Mouse (Mus musculus) common myeloid progenitor, adult 5-6 weeks (primary cell): ENCODE data around the gene Inca1. TPM values are rescaled to one million over a fixed set of nuclear protein-coding genes. Genes with fewer than 3 reads are reported as not detected.
A peak's percentile ranks its signal among the peaks of the same experiment; 100 is the strongest.

ENCODE experiments used
- ATAC-seq: replicated peaks from 2 replicates; pipeline ENCODE4 v1.8.0; 2016; ENCODE audit warnings: low read depth, mild to moderate bottlenecking, moderate TSS enrichment, inconsistent platforms; ENCODE audit not compliant: poor library complexity, severe bottlenecking
- total RNA-seq: library from RNA; stranded (forward); fragments of 200-1000, 187-1606 nt; gene quantifications from 2 replicates; pipeline ENCODE4 v1.2.3, GENCODE M21; 2017

Inca1 gene
- total RNA-seq, 1 experiment from 2014 or later: not detected

- no peak for ATAC-seq
Measured at GRCm38 (mm10) chr11:70671333-70672047, 28.5 kb downstream of the Inca1 start.

- no peak for ATAC-seq
Measured at GRCm38 (mm10) chr11:70670483-70670882, 29.5 kb downstream of the Inca1 start.

GRCm38 (mm10) chr11:70669582-70670345 is 30.2 kb downstream of the Inca1 start:
- peak; percentile 45 for ATAC-seq

- ATAC-seq: peak; percentile 84
Measured at GRCm38 (mm10) chr11:70668771-70669505, 31.0 kb downstream of the Inca1 start, which contains the start of gene Spag7. Spag7 (minus strand) TSS chr11:70669416.

GRCm38 (mm10) chr11:70668335-70668770 is 31.6 kb downstream of the Inca1 start:
- peak; percentile 12; the same call in 1 of the 2 replicates for ATAC-seq

GRCm38 (mm10) chr11:70667271-70668150 is 32.4 kb downstream of the Inca1 start:
- no peak for ATAC-seq

GRCm38 (mm10) chr11:70666687-70667086 is 33.3 kb downstream of the Inca1 start:
- ATAC-seq: no peak

- ATAC-seq: no peak
Measured at GRCm38 (mm10) chr11:70664741-70665140, 35.2 kb downstream of the Inca1 start.

- ATAC-seq: no peak
Measured at GRCm38 (mm10) chr11:70663957-70664356, 36.0 kb downstream of the Inca1 start.

GRCm38 (mm10) chr11:70663101-70663500 is 36.9 kb downstream of the Inca1 start:
- ATAC-seq: no peak

GRCm38 (mm10) chr11:70660571-70660970 is 39.4 kb downstream of the Inca1 start:
- ATAC-seq: no peak

GRCm38 (mm10) chr11:70658942-70659341 is 41.0 kb downstream of the Inca1 start:
- no peak for ATAC-seq

GRCm38 (mm10) chr11:70658521-70658920 is 41.4 kb downstream of the Inca1 start:
- no peak for ATAC-seq

GRCm38 (mm10) chr11:70657991-70658390 is 42.0 kb downstream of the Inca1 start:
- no peak for ATAC-seq

- no peak for ATAC-seq
Measured at GRCm38 (mm10) chr11:70657573-70657972, 42.4 kb downstream of the Inca1 start.

GRCm38 (mm10) chr11:70656964-70657363 is 43.0 kb downstream of the Inca1 start, which contains the start of gene Eno3:
Eno3 (plus strand) TSS chr11:70657202.
- ATAC-seq: no peak

GRCm38 (mm10) chr11:70656456-70656927 is 43.5 kb downstream of the Inca1 start:
- ATAC-seq: no peak

- no peak for ATAC-seq
Measured at GRCm38 (mm10) chr11:70655571-70656455, 44.1 kb downstream of the Inca1 start.
